Comparison of ENCODE assay signal across 26 mouse cellular contexts in the genomic region with DNA sequence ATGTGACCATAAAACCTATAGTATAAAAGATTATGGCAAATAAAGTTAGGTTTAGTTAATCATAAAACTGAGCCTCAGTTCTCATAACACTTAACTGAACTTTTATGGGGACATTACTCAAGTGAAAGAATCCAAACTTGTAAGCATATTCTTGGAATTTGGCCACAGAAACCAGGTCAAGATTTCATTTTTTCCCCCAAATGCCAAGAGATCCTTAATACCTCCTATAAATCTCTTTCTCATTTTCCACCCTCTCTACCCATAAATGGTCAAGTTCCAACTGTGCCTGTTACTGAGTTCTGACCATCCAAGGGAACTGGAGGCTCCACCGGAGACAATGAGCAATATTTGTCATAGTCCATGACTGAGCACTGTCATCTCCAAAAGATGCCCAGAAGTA.
A peak's percentile ranks its signal among the peaks of the same experiment; 100 is the strongest.
DNase-seq lines count a peak whose midpoint lies in the region; ATAC-seq and TF ChIP-seq lines count a peak whose summit lies in the region.
"Had no signal": no experiment of that assay in that cellular context is flagged by ENCODE, and none has a peak within 500 bp of the region (broad histone marks: within the 10 kb centered on the region; RNA-seq: fewer than 3 reads in every experiment).

No protein-coding gene starts in this region.

- H3K4me1 ChIP-seq in limb, embryonic 14.5 days (ENCODE audit: control insufficient read depth, insufficient read depth, low read length) = no peaks in the 10 kb centered on the region; the same call in 1 of the 2 replicates
- H3K4me1 ChIP-seq in limb, embryonic 10.5 days = peaks cover 5% of the 10 kb centered on the region; the same call in 1 of the 2 replicates
- H3K4me1 ChIP-seq in stomach, embryonic 14.5 days (ENCODE audit: control insufficient read depth, insufficient read depth, low read length) = no peaks in the 10 kb centered on the region
- H3K4me1 ChIP-seq in stomach, postnatal 0 days (replicated peaks; ENCODE audit: control insufficient read depth, insufficient read depth) = no peaks in the 10 kb centered on the region
- peaks cover 21% of the 10 kb centered on the region for H3K4me1 ChIP-seq in embryonic fibroblast, embryonic 13.5 days (ENCODE audit: control insufficient read depth, insufficient read depth, low read length)
- H3K4me1 ChIP-seq: embryonic facial prominence, embryonic 15.5 days; forebrain, embryonic 12.5 days had no signal

- no peaks in the 10 kb centered on the region for H3K36me3 ChIP-seq in limb, embryonic 14.5 days (ENCODE audit: control insufficient read depth, insufficient read depth, low read length)
- H3K36me3 ChIP-seq in limb, embryonic 10.5 days = no peaks in the 10 kb centered on the region
- no peaks in the 10 kb centered on the region for H3K36me3 ChIP-seq in stomach, embryonic 14.5 days (ENCODE audit: control insufficient read depth, insufficient read depth, low read length)
- H3K36me3 ChIP-seq in stomach, postnatal 0 days (ENCODE audit: control insufficient read depth, insufficient read depth, low read length) = no peaks in the 10 kb centered on the region
- H3K36me3 ChIP-seq: embryonic facial prominence, embryonic 13.5 days; embryonic facial prominence, embryonic 15.5 days; forebrain, embryonic 10.5 days; forebrain, embryonic 12.5 days; G1E had no signal

- WGBS in limb, embryonic 14.5 days = 72% methylated on average over 1 of the region's 1 CpGs
- 87% methylated on average over 1 of the region's 1 CpGs for WGBS in limb, embryonic 10.5 days
- 59% methylated on average over 1 of the region's 1 CpGs for WGBS in stomach, embryonic 14.5 days
- 64% methylated on average over 1 of the region's 1 CpGs for WGBS in stomach, postnatal 0 days

- DNase-seq in limb, embryonic 14.5 days (ENCODE audit: low spot score) = peak; percentile 3
- no peak for DNase-seq in limb, embryonic 10.5 days (ENCODE audit: low spot score)
- DNase-seq in stomach, postnatal 0 days (ENCODE audit: low spot score) = no peak
- DNase-seq in NIH3T3 (ENCODE audit: low read depth) = peak; percentile 55
- DNase-seq in retina, postnatal 1 day = no peak
- DNase-seq in thymus, postnatal 10 days (ENCODE audit: low spot score in 2 of 2) = no peak
- DNase-seq: adrenal gland, adult 8-10 months; adrenal gland, postnatal 14 days; B cell, adult 2 months; cerebellum, adult 11 months; cerebellum, adult 18-20 months; cerebellum, adult 8-10 months; cerebellum, adult 9-11 months; cerebellum, postnatal 14 days; cerebellum, postnatal 36 days; embryo, embryonic 11 days had no signal

- TF ChIP-seq CTCF in stomach, postnatal 0 days (IDR thresholded peaks at IDR 0.05; ENCODE audit: low read depth) = no peak
- TF ChIP-seq CTCF in embryonic fibroblast, embryonic 13.5 days (IDR thresholded peaks at IDR 0.05; ENCODE audit: borderline replicate concordance, insufficient read depth, low read length) = no peak

- H3K9me3 ChIP-seq in limb, embryonic 14.5 days (ENCODE audit: control insufficient read depth, low read length) = no peaks in the 10 kb centered on the region
- no peaks in the 10 kb centered on the region for H3K9me3 ChIP-seq in limb, embryonic 10.5 days (replicated peaks)
- no peaks in the 10 kb centered on the region for H3K9me3 ChIP-seq in stomach, embryonic 14.5 days (ENCODE audit: control insufficient read depth, low read depth, low read length)
- no peaks in the 10 kb centered on the region for H3K9me3 ChIP-seq in stomach, postnatal 0 days (ENCODE audit: control insufficient read depth, low read length)
- H3K9me3 ChIP-seq: embryonic facial prominence, embryonic 13.5 days; embryonic facial prominence, embryonic 15.5 days; forebrain, embryonic 10.5 days; forebrain, embryonic 12.5 days had no signal

- no peaks in the 10 kb centered on the region for H3K27me3 ChIP-seq in limb, embryonic 14.5 days (ENCODE audit: control insufficient read depth, insufficient read depth, low read length)
- no peaks in the 10 kb centered on the region for H3K27me3 ChIP-seq in limb, embryonic 10.5 days (ENCODE audit: low read depth, poor library complexity, severe bottlenecking)
- no peaks in the 10 kb centered on the region for H3K27me3 ChIP-seq in stomach, embryonic 14.5 days (ENCODE audit: control insufficient read depth, insufficient read depth, low read length)
- H3K27me3 ChIP-seq in stomach, postnatal 0 days (ENCODE audit: control insufficient read depth, insufficient read depth, low read length) = no peaks in the 10 kb centered on the region
- H3K27me3 ChIP-seq: embryonic facial prominence, embryonic 13.5 days; embryonic facial prominence, embryonic 15.5 days; forebrain, embryonic 12.5 days had no signal

- H3K4me3 ChIP-seq in limb, embryonic 14.5 days (replicated peaks; ENCODE audit: low read length) = no peak overlapping the region
- no peak overlapping the region for H3K4me3 ChIP-seq in limb, embryonic 10.5 days
- no peak overlapping the region for H3K4me3 ChIP-seq in stomach, embryonic 14.5 days (ENCODE audit: low read depth, low read length)
- H3K4me3 ChIP-seq in stomach, postnatal 0 days (ENCODE audit: low read depth, low read length) = no peak overlapping the region
- H3K4me3 ChIP-seq in embryonic fibroblast, embryonic 13.5 days (ENCODE audit: insufficient read depth, low read length) = no peak overlapping the region
- H3K4me3 ChIP-seq: embryonic facial prominence, embryonic 13.5 days; embryonic facial prominence, embryonic 15.5 days; forebrain, embryonic 10.5 days; forebrain, embryonic 12.5 days had no signal

- no peak for TF ChIP-seq EP300 in stomach, postnatal 0 days (optimal IDR thresholded peaks at IDR 0.05)

- no peak for ATAC-seq in limb, embryonic 14.5 days (ENCODE audit: low FRiP score, low read depth)
- ATAC-seq in stomach, embryonic 14.5 days (ENCODE audit: insufficient number of reproducible peaks, insufficient read depth, low FRiP score, low read depth) = no peak
- ATAC-seq in stomach, postnatal 0 days (ENCODE audit: low FRiP score, low TSS enrichment) = no peak
- ATAC-seq: CD4-positive, CD25-positive, alpha-beta regulatory T cell, adult 4 months; forebrain, embryonic 14.5 days; forebrain, embryonic 16.5 days had no signal

- no peak overlapping the region for H3K4me2 ChIP-seq in limb, embryonic 14.5 days (replicated peaks; ENCODE audit: low read depth, low read length, severe bottlenecking)
- H3K4me2 ChIP-seq in stomach, embryonic 14.5 days (replicated peaks; ENCODE audit: low read depth, low read length) = no peak overlapping the region
- no peak overlapping the region for H3K4me2 ChIP-seq in stomach, postnatal 0 days (replicated peaks; ENCODE audit: low read depth)
- H3K4me2 ChIP-seq: embryonic facial prominence, embryonic 13.5 days; embryonic facial prominence, embryonic 15.5 days; forebrain, embryonic 12.5 days had no signal

- H3K27ac ChIP-seq in limb, embryonic 14.5 days (replicated peaks; ENCODE audit: low read depth, low read length) = no peak overlapping the region
- H3K27ac ChIP-seq in limb, embryonic 10.5 days = no peak overlapping the region
- H3K27ac ChIP-seq in stomach, embryonic 14.5 days (ENCODE audit: low read length) = peak overlapping the region; percentile 48; the same call in 1 of the 2 replicates
- H3K27ac ChIP-seq in stomach, postnatal 0 days (replicated peaks) = no peak overlapping the region
- H3K27ac ChIP-seq in embryonic fibroblast, embryonic 13.5 days (ENCODE audit: insufficient read depth, low read length) = peak overlapping the region; percentile 98
- H3K27ac ChIP-seq: embryonic facial prominence, embryonic 13.5 days; embryonic facial prominence, embryonic 15.5 days; forebrain, embryonic 10.5 days; forebrain, embryonic 12.5 days had no signal

- no peak for TF ChIP-seq POLR2A in limb, embryonic 14.5 days (IDR thresholded peaks at IDR 0.05; ENCODE audit: borderline replicate concordance, extremely low read depth, insufficient read depth, insufficient read length)
- no peak for TF ChIP-seq POLR2A in embryonic fibroblast, embryonic 13.5 days (IDR thresholded peaks at IDR 0.05; ENCODE audit: low read depth, low read length)

- H3K9ac ChIP-seq in limb, embryonic 14.5 days (ENCODE audit: low read depth, low read length, severe bottlenecking) = no peak overlapping the region
- H3K9ac ChIP-seq in stomach, embryonic 14.5 days (replicated peaks; ENCODE audit: low read depth, low read length) = no peak overlapping the region
- no peak overlapping the region for H3K9ac ChIP-seq in stomach, postnatal 0 days (ENCODE audit: low read length)
- H3K9ac ChIP-seq: embryonic facial prominence, embryonic 13.5 days; embryonic facial prominence, embryonic 15.5 days; forebrain, embryonic 12.5 days had no signal

Comparison
In these comparisons a context has a peak if more than half of its experiments do, and no peak if none do; other contexts are left out.
1. DNase-seq: peak in limb, embryonic 14.5 days (single experiment) and NIH3T3 (single experiment); none in limb, embryonic 10.5 days (single experiment), stomach, postnatal 0 days (single experiment), retina, postnatal 1 day (single experiment) and thymus, postnatal 10 days (0 of 2).
2. H3K27ac ChIP-seq: peak in stomach, embryonic 14.5 days (single experiment) and embryonic fibroblast, embryonic 13.5 days (single experiment); none in limb, embryonic 14.5 days (single experiment), limb, embryonic 10.5 days (single experiment) and stomach, postnatal 0 days (single experiment).